Mouse (Mus musculus): Measurements from ENCODE around the gene Slc7a7.

Slc7a7 gene

DNA sequence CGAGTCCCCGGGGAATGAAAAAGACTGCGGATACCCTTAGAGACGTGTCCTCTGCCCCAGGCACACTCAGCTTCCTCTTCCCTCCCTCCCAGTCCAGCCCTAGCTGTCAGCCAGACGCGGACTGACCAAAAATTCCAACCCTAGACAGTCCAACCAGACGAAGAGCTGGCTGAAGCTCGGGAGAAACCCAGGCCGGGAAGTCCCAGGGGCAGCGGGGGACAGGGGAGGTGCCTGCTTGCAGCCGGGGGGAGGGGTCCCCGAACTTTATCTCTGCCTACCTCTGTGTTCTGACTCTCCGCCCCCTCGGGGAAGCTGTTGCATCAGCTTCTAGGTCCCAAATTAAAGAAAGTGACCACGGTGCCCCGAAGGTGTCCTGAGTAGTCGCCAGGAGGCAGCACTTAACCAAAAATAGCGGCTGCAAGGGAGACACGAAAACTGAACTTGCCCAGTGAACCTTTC, at the start of gene Slc7a7:
Gene Slc7a7, minus strand, starts transcription at position 158 of the 459 bp plus-strand sequence.
- no peak for DNase-seq (ENCODE audit: low spot score in 2 of 2)

DNA sequence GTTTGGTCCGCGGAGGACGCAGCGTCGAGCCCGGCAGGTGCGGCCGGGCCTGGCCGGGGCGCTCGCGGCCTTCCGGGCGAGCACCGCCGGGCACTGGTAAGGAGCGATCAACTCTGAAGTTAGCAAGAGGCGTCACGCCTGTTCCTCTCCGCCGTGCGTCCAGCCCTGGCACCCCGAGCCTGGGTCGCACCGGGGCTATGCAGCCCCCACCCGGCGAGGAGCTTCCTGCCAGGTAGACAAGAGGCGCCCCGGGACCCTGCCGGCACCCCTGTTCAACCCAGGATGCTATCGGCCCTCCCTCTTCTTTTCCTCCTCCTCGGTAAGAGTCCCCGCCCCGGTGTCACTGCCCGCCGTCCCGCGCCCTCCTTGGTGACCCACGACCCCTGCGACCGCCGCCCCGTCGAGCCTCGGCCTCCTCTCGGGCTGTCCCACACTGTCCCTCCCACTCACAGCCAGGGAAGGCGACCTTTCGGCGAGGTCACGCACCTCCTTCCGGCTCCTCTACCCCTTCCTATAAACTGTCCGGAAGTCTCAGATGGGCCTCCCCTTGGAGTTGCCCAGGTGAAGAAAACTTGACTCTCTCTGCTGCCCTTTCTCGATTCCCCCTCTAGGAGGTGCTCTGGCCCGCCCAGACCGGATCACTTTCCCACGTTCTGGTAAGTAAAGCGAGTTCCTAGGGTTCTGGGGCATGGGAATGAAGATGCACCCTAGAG, 46.9 kb upstream of the Slc7a7 start:
- no peak for DNase-seq (ENCODE audit: low spot score in 2 of 2)

DNA sequence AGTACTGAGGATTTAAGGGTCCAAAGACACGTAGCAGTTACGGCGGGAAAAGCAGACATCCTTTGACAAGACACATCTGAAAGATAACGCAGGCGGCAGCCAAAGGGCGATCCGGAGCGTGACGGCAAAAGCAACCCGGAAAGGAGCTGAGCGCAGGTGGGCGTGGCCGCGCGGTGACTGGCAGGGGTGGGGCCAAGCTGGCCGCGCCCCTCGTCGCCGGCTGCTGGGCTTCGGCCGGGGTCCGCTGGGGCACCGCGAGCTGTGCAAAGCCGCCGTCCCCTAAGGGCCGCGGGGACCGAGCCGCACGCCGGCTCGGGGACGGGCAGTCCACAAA, 46.3 kb upstream of the Slc7a7 start, which contains the start of gene Lrp10:
Gene Lrp10, plus strand, starts transcription at position 179 of the 334 bp plus-strand sequence.
- DNase-seq (ENCODE audit: low spot score in 2 of 2), result peak; percentile 65 to 70

DNA sequence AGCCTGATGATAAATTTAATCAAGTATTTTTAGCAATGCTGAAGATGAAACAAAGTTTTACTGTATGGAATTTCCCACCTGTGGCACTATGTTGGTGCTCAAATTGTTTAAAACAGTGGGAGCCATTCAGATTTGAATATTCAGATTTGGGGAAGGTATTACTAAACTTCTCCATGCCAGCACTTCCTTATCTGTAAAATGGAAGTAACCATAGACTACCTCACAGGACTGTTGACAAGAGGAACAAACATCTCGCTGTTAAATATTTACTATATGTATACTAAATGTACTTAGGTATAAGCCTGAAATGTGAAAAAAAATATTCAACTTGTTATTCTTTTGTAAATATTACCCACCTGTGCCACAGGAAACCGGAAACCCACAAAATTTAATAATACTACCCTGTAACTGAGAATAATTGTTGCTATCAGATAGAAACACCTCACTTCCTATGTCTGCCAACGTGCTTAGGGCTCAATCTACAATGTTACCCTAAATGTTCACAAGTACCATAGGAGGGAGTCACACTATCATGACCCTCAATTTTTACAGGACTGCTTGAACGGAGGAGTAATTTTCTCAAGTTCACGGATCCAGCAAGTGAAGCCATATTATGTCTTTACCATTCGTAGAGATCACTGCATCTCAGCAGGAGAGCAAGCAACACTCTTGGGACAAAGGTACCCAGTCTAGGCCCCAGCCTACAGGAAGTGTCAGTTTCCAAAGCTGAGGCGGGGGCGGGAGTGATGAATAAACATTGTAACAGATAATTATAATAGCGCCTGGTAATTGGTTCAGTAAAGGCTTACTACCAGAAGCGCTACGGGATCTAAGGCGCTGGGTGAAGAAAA, 45.8 kb upstream of the Slc7a7 start:
- DNase-seq (ENCODE audit: low spot score in 2 of 2), result no peak

DNA sequence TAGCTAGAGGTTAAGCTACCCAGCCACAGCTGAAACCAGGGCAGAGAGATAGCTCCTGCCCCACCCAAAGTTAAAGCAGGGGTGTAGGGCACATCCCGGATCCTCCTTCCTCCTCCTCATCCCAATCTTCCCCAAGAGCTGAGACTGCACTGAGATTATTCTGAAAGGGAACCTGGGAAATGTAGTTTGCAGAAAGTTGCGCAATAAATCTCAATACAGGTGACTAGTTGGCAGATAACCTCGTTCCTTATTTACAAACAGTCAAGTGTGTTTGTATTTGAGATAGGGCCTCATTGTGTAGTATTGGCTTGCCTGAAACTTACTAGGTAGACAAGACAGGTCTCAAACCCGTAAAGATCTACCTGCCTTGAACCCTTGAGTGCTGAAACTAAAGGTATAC, 44.6 kb upstream of the Slc7a7 start:
- DNase-seq (ENCODE audit: low spot score in 2 of 2), result no peak

DNA sequence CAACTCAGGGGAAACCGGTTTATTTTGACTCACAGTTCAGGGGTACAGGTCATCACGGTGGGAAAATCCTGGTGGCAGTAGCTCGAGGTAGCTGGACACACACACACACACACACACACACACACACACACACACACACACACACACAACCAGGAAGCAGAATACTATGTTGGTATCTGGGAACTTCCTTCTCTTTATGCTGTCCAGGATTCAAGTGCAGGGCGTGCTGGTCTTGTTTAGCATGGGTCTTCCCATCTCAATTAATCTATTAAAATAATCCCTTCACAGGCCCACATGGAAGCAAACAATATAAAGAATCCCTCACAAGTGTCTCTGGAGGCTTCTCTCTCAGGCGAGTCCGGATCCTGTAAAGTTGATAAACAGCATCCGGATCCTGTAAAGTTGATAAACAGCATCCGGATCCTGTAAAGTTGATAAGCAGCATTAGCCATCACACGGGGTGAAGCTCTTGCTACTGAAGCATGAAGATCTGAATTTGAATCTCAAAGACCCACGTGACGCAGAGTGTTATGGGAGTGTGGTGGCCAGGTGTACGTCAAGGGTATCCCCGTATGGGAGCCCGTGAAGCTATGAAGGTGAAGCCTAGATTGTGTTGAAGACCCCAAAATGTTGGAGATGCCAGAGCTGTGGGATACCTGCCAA, 40.5 kb upstream of the Slc7a7 start:
- DNase-seq (ENCODE audit: low spot score in 2 of 2), result no peak

DNA sequence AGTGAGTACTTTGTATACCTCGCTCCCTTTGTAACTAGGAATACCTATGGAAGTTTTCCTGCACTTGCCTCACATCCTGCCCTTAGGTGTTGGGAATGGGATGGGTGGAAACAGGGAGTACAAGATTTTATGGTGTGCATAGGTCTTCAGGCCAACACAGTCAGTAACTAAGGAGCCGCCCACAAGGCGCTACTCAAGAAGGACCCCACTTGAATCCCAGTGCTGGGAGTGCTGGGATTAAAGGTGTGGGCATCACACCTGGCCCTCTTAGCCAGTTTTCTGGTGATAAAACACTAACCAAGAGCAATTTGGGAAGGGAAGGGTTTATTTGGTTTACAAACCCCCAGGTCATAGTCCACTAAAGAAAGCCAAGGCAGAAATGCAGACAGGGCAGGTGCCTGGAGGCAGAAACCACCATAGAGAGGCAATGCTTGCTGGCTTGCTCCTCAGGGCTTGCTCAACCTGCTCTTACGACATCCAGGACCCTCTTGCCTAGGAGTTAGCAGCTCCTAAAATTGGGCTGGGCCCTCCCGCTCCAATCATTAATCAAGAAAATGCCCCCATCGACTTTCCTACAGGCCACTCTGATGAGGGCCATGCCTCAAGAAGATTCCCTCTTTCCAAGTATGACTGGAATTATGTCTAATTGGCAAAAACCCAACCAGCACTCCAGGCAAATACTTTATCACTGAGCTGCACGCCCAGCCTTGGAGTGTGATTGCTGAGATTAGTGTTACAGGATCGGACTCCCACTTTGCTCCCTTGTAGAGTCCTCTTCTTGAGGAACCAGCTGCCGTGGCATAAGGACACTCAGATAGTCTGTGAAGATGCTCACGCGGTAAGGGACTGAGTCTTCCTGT, 37.3 kb upstream of the Slc7a7 start:
- DNase-seq (ENCODE audit: low spot score in 2 of 2), result no peak

DNA sequence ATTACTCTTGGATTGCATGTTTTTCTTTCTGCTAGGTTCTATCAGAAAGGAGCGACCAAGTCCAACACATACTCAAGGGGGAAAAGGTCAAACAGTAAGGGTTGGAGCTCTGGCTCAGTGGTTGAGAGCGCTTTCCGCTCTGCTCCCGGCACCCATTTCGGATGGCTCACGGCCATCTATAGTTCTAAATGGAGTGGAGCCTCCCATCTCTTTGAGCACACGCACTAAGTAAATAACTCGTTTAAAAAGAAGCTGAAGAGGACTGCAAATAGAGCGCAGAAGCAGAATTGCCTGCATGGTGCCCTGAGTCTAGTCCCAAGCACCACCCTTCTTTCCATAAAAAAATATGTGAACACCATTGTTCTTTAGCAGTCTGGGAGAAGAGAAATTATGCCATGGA, 36.0 kb upstream of the Slc7a7 start:
- no peak for DNase-seq (ENCODE audit: low spot score in 2 of 2)

DNA sequence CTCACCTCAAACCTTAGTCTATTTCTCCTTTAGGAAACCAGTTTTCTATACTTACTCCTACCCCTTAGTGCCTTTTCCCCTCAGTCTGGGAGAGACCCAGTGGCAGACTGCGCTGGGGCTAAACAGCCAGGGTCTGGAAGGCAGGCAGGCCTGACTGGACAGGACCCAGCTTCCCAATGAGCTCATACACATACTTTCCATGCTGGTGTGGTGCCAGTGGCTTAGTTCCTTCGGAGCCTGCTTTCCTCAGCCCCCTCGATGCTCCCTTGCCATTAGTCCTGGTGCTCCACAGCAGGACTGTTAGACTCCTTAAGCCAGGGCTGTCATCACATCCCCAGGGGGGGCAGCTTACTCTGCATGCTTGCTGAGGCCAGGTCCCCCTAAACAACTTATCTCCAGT, 27.9 kb upstream of the Slc7a7 start:
- DNase-seq (ENCODE audit: low spot score in 2 of 2), result no peak

DNA sequence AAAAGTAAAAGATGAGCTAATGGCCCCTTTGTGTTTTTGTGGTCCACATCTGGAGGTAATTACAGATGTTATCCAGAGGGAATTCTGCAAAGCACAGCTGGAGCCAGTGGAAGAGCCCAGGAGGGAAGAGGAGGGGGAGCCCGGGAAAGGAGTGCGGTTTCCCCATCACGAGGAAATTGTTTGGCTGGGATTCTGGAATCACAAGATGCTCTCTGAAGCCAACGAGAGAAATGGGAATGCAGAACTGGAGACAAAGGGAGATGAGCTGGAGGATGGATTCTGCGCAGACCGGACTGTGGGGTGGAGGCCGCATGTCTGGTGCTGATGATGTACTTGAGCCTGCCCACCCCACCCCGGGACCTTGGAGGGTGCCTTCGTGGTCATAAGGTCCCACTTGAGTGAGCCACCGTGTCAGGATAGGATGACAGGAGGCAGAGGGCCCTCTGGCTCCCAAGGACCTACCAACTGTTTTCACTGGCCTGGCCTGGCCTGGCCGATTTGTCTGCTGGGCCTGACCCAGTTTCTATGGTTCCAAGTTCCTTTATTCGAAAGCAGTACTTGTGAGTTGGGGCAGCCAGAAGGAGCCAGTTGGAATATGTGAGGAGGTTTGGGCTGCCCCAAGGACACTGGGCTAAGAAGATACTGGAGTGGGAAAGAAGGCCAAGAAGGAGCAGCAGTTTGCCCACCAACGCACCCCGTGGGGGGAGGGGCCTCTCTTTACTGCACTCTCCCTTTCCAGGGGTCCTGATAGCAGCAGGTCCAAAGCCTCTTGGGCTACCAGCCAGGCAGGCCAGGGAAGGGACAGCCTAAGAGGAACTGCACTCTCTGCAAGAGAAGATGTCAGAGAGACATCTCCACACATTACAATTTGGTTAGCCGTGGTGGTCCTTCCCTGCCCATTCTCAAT, 26.4 kb upstream of the Slc7a7 start:
- DNase-seq (ENCODE audit: low spot score in 2 of 2), result no peak

DNA sequence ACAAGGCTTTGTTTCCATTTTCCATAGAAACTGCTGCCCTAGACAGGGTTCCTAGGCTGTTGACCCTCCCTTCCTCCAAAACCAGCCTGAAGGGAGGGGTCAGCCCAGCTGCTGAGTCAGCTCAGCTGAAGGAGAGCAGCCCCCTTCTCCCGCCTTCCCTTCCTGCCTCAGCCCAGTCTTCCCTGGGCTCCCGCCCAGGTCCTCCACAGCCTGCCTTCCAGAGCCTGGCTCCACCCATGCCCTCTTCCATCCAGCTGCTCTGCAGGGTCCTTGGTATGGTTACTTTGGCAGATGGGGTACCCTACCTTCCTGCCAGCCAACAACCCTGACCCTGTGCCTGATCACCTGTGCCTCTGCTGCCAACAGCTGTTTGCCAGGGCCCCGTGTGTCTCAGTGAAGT, 25.6 kb upstream of the Slc7a7 start:
- no peak for DNase-seq (ENCODE audit: low spot score in 2 of 2)

DNA sequence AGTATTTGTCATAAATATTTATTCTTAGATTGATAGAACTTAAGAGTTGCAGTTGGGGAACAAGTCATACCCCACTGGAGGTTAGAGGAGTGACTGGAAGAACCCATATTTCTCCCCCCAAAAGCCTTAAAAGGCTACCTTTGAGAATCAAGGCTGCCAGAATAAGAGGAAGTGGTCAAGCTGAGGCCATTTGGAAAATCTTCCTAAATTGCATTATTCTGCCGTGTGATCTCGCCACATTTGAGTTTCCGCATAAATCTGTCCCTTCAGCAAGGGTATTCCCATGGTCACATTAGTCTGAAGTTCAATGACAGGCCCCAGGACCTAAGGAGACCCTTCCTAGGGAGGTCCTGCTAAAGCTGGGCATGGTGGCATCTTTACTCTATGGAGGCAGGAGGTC, 25.0 kb upstream of the Slc7a7 start:
- DNase-seq (ENCODE audit: low spot score in 2 of 2), result no peak

DNA sequence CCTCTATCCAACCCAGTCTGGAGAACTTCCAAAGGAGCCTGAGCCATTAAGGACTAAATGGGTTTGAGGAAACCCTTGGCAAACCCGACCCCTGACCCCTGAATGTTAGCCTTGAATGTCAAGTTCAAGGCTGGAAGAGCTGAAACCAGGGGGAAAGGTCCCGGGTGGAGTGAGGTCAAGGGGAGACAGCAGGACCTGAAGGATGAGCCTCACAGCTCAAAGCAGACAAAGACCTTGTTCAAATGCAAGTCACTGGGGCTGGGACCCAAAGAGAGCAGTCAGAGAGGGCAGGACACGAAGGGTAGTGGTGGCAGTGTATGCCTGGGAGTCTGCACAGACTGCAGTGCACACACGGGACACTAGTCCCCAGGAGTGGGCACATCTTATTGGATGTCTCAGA, 23.8 kb upstream of the Slc7a7 start:
- DNase-seq (ENCODE audit: low spot score in 2 of 2), result no peak

DNA sequence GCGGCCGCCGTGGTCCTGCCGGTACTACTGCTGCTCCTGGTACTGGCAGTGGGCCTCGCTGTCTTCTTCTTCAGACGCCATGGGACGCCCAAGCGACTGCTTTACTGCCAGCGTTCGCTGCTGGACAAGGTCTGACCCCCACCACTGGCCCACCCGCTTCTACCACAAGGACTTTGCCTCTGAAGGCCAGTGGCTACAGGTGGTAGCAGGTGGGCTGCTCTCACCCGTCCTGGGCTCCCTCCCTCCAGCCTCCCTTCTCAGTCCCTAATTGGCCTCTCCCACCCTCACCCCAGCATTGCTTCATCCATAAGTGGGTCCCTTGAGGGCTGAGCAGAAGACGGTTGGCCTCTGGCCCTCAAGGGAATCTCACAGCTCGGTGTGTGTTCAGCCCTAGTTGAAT, 23.0 kb upstream of the Slc7a7 start:
- DNase-seq (ENCODE audit: low spot score in 2 of 2), result no peak

DNA sequence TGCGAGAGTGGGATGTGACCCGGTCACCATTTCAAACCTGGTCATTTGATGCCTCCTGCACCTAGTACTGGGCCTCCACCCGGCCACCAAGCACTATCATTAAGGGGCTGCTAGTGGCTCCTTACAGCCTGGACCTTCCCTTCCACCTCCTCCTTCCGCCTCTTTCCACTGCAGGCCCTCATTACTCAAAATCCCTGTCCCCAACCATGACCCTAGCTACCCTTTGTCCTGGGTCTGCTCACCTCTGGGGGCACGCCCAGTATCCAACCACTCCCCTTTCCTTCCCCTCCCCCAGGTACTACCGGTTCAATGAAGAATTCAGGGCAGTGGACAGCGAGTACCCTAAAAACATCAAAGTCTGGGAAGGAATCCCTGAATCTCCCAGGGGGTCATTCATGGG, 22.0 kb upstream of the Slc7a7 start:
- no peak for DNase-seq (ENCODE audit: low spot score in 2 of 2)

DNA sequence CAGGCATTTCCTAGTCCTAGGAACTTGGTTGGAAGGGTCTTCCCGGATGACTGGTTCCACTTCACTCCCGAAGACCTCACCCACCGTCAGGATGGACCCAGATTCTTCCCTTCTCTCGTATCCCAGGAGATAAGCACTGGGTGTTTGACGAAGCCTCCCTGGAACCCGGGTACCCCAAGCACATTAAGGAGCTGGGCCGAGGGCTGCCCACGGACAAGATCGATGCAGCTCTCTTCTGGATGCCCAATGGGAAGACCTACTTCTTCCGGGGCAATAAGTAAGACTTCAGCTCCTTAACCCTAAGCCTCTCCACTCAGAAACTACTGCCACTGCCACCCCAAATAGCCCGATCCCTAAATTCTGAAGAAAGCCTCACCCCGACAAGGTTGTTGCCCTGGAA, 21.6 kb upstream of the Slc7a7 start:
- DNase-seq (ENCODE audit: low spot score in 2 of 2), result no peak

DNA sequence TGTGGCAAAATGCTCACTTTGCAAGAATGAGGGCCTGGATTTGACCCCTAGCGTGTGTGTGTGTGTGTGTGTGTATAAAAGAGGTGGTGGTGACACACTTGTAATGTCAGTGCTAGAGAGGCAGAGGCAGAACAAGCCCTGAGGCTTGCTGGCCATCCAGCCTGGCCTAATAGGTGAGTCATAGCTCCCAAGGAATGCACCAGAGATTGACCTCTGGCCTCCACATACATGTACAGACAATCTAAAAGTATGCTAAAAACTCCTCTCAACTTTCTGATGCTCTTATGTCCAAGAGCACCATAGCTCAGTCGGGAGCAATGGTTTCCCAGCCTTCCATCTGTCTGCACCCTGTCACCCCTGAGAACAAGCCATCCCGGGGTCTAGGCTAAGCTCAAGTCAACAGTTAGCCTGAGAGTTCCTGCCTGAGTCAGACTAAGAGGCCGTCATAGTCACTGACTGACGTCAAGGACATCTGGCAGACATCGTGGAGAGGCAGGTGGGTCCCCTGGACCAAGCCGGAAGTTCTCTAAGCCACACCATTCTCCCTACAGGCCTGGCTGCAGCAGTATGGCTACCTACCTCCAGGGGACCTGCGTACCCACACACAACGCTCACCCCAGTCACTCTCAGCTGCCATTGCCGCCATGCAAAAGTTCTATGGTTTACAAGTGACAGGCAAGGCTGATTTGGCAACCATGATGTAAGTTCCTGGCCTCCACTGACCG, 17.8 kb upstream of the Slc7a7 start:
- no peak for DNase-seq (ENCODE audit: low spot score in 2 of 2)

DNA sequence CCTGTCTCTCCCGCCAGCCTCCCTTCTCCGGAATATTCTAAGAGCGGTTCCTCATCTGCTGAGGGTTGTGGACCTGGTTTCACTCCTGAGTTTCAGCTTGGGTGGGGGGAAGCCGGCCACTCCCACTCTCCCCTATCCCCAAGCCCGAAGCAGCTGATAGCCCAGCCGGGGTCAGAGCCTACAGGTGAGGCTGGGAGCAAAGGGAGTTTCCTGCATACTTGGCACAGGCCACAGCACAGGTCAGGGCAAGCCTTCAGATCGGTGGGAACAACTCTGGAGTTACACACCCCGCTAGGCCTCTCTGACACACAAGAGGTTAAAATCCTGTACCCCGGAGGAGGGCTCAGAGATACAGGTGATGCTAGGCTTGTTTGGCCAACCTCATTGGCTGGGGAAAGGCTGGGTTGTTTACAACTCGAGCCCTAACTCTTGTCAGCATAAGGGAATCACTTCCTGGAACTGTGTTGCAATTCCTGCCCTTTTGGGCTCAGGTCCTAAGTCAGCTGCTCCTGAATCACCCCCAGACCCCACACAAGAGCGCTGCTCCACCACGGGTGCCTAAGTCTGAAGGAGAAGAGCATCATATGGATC, 16.5 kb upstream of the Slc7a7 start:
- DNase-seq (ENCODE audit: low spot score in 2 of 2), result no peak
